ENCODE assay signal across 7 mouse cellular contexts in genomic region chr13:119755681-119756471, GRCm38 (mm10). TPM values are rescaled to one million over a fixed set of nuclear protein-coding genes. Genes with fewer than 3 reads are reported as not detected.
DNase-seq lines count a peak whose midpoint lies in the region; ATAC-seq and TF ChIP-seq lines count a peak whose summit lies in the region.

Nim1k (minus strand) TSS chr13:119755882.

- DNase-seq in adrenal gland, postnatal 4 days (ENCODE audit: low spot score in 2 of 2), result peak; percentile 46 to 71
- peak; percentile 90 for DNase-seq in embryonic facial prominence, embryonic 14.5 days (ENCODE audit: low spot score)
- peak; percentile 86 to 88 for DNase-seq in heart, adult 9 months (ENCODE audit: low spot score in 2 of 2)
- DNase-seq in kidney, adult 8-10 months, result peak; percentile 79 to 84
- peak; percentile 65 for DNase-seq in limb, embryonic 14.5 days (ENCODE audit: low spot score)
- DNase-seq in spleen, adult 2 months (ENCODE audit: low read depth in 1 of 2, low spot score in 2 of 2), result peak in 1 of 2 experiments; percentile 20

- peak; percentile 94 for ATAC-seq in embryonic facial prominence, embryonic 14.5 days (ENCODE audit: low read depth)
- ATAC-seq in limb, embryonic 14.5 days (ENCODE audit: low FRiP score, low read depth), result peak; percentile 88
- ATAC-seq in midbrain, embryonic 15.5 days (replicated peaks), result peak; percentile 94

- 1% methylated on average over 38 of the region's 43 CpGs for WGBS in embryonic facial prominence, embryonic 14.5 days
- under 1% methylated on average over 41 of the region's 43 CpGs for WGBS in limb, embryonic 14.5 days
- WGBS in midbrain, embryonic 15.5 days, result under 1% methylated on average over 43 of the region's 43 CpGs
- 3% methylated on average over 43 of the region's 43 CpGs for WGBS in spleen, adult 2 months

- no peaks in the 10 kb centered on the region for H3K27me3 ChIP-seq in embryonic facial prominence, embryonic 14.5 days (replicated peaks; ENCODE audit: control insufficient read depth, insufficient read depth, low read length)
- no peaks in the 10 kb centered on the region for H3K27me3 ChIP-seq in limb, embryonic 14.5 days (ENCODE audit: control insufficient read depth, insufficient read depth, low read length)
- no peaks in the 10 kb centered on the region for H3K27me3 ChIP-seq in midbrain, embryonic 15.5 days (replicated peaks)
- no peaks in the 10 kb centered on the region for H3K27me3 ChIP-seq in spleen, adult 2 months (ENCODE audit: control insufficient read depth, insufficient read depth, low read length)

- no peak within 1 kb of the TSS; the same call in 1 of the 2 replicates for H3K27ac ChIP-seq in embryonic facial prominence, embryonic 14.5 days (replicated peaks; ENCODE audit: low read depth, low read length)
- peak within 1 kb of the TSS; percentile 43; the same call in 1 of the 2 replicates for H3K27ac ChIP-seq in limb, embryonic 14.5 days (replicated peaks; ENCODE audit: low read depth, low read length)
- H3K27ac ChIP-seq in midbrain, embryonic 15.5 days, result peak within 1 kb of the TSS; percentile 85
- no peak within 1 kb of the TSS for H3K27ac ChIP-seq in spleen, adult 2 months (ENCODE audit: insufficient read depth, low read length)

- H3K4me2 ChIP-seq in embryonic facial prominence, embryonic 14.5 days (ENCODE audit: low read depth, low read length), result peak within 1 kb of the TSS; percentile 97
- peak within 1 kb of the TSS; percentile 94 for H3K4me2 ChIP-seq in limb, embryonic 14.5 days (replicated peaks; ENCODE audit: low read depth, low read length, severe bottlenecking)
- H3K4me2 ChIP-seq in midbrain, embryonic 15.5 days, result peak within 1 kb of the TSS; percentile 83

- TF ChIP-seq CTCF in spleen, adult 2 months (IDR thresholded peaks at IDR 0.05; ENCODE audit: extremely low read depth, insufficient read depth, insufficient read length, insufficient replicate concordance), result no peak

- H3K36me3 ChIP-seq in embryonic facial prominence, embryonic 14.5 days (ENCODE audit: control insufficient read depth, insufficient read depth, low read length), result peaks cover under 1% of the 10 kb centered on the region
- no peaks in the 10 kb centered on the region for H3K36me3 ChIP-seq in limb, embryonic 14.5 days (ENCODE audit: control insufficient read depth, insufficient read depth, low read length)
- H3K36me3 ChIP-seq in midbrain, embryonic 15.5 days (replicated peaks), result no peaks in the 10 kb centered on the region
- H3K36me3 ChIP-seq in spleen, adult 2 months (ENCODE audit: control insufficient read depth, insufficient read depth, low read length), result no peaks in the 10 kb centered on the region

- H3K9me3 ChIP-seq in embryonic facial prominence, embryonic 14.5 days (ENCODE audit: control insufficient read depth, low read length), result no peaks in the 10 kb centered on the region
- no peaks in the 10 kb centered on the region for H3K9me3 ChIP-seq in limb, embryonic 14.5 days (ENCODE audit: control insufficient read depth, low read length)
- H3K9me3 ChIP-seq in midbrain, embryonic 15.5 days, result no peaks in the 10 kb centered on the region

- peak; percentile 51; the same call in 1 of the 2 replicates for TF ChIP-seq POLR2A in limb, embryonic 14.5 days (IDR thresholded peaks at IDR 0.05; ENCODE audit: borderline replicate concordance, extremely low read depth, insufficient read depth, insufficient read length)
- no peak for TF ChIP-seq POLR2A in spleen, adult 2 months (IDR thresholded peaks at IDR 0.05; ENCODE audit: low read depth, low read length)

- no peaks in the 10 kb centered on the region for H3K4me1 ChIP-seq in embryonic facial prominence, embryonic 14.5 days (ENCODE audit: control insufficient read depth, insufficient read depth, low read length)
- peaks cover 9% of the 10 kb centered on the region for H3K4me1 ChIP-seq in limb, embryonic 14.5 days (ENCODE audit: control insufficient read depth, insufficient read depth, low read length)
- H3K4me1 ChIP-seq in midbrain, embryonic 15.5 days, result peaks cover 15% of the 10 kb centered on the region
- H3K4me1 ChIP-seq in spleen, adult 2 months (ENCODE audit: control insufficient read depth, insufficient read depth, insufficient read length), result peaks cover 7% of the 10 kb centered on the region; the same call in 1 of the 2 replicates

- H3K9ac ChIP-seq in embryonic facial prominence, embryonic 14.5 days (ENCODE audit: low read depth, low read length), result peak within 1 kb of the TSS; percentile 67
- peak within 1 kb of the TSS; percentile 74 for H3K9ac ChIP-seq in limb, embryonic 14.5 days (ENCODE audit: low read depth, low read length, severe bottlenecking)
- H3K9ac ChIP-seq in midbrain, embryonic 15.5 days, result peak within 1 kb of the TSS; percentile 60

- peak within 1 kb of the TSS; percentile 60 for H3K4me3 ChIP-seq in embryonic facial prominence, embryonic 14.5 days (ENCODE audit: low read depth, low read length)
- peak within 1 kb of the TSS; percentile 55 for H3K4me3 ChIP-seq in limb, embryonic 14.5 days (replicated peaks; ENCODE audit: low read length)
- H3K4me3 ChIP-seq in midbrain, embryonic 15.5 days, result peak within 1 kb of the TSS; percentile 58
- H3K4me3 ChIP-seq in spleen, adult 2 months (ENCODE audit: extremely low read depth, insufficient read depth, insufficient read length), result peak within 1 kb of the TSS; percentile 49

RNA-seq across cellular contexts. Expression of gene Nim1k, which starts in this region (rescaled TPM):
- 1 to 10 TPM; 3.9 to 4.4 TPM for total RNA-seq in adrenal gland, postnatal 4 days (2021)
- 1.8 and 2.3 TPM in 2 replicates for polyA plus RNA-seq in embryonic facial prominence, embryonic 14.5 days (2014; fragmentation: Nextera tagmentation; extraction: Ambion mirVana)
- polyA plus RNA-seq in limb, embryonic 14.5 days (2012; rRNA removed), result 1.2 and 1.3 TPM in 2 replicates
- 2.1 and 2.2 TPM in 2 replicates for polyA plus RNA-seq in limb, embryonic 14.5 days (2014; fragmentation: Nextera tagmentation; extraction: Ambion mirVana)
- polyA plus RNA-seq in midbrain, embryonic 15.5 days (2015; fragmentation: Nextera tagmentation; extraction: Ambion mirVana), result 4.5 and 4.7 TPM in 2 replicates
- 0.06 and 0.11 TPM in 2 replicates for polyA plus RNA-seq in spleen, adult 2 months (2012; rRNA removed)

Comparison
In these comparisons a context has a peak if more than half of its experiments do, and no peak if none do; other contexts are left out.
1. H3K27ac ChIP-seq: peak in limb, embryonic 14.5 days (single experiment) and midbrain, embryonic 15.5 days (single experiment); none in embryonic facial prominence, embryonic 14.5 days (single experiment) and spleen, adult 2 months (single experiment).
2. Peak in every context shown above with its lines, with median percentiles within 50 percentile points of each other: ATAC-seq, H3K4me2 ChIP-seq, H3K4me3 ChIP-seq and H3K9ac ChIP-seq.